Mouse (Mus musculus) megakaryocyte, embryonic 14.5 days (primary cell): ENCODE results near the gene Itpka. TPM values are rescaled to one million over a fixed set of nuclear protein-coding genes. Genes with fewer than 3 reads are reported as not detected.

Experiments used
- H3K27me3 ChIP-seq: replicated peaks from 2 replicates; pipeline ENCODE3; 2012; ENCODE audit warnings: inconsistent platforms
- H3K36me3 ChIP-seq: replicated peaks from 2 replicates; pipeline ENCODE3; 2012; ENCODE audit warnings: low read length, inconsistent platforms, mixed read lengths
- H3K4me1 ChIP-seq: 2 replicates; pipeline ENCODE4 v1.6.1; 2012; ENCODE audit warnings: inconsistent platforms
- H3K4me3 ChIP-seq: replicated peaks from 2 replicates; pipeline ENCODE3; 2012; ENCODE audit warnings: moderate library complexity, mild to moderate bottlenecking, inconsistent platforms
- H3K9me3 ChIP-seq: 2 replicates; pipeline ENCODE4 v1.6.1; 2012; ENCODE audit warnings: inconsistent platforms
- FLI1 ChIP-seq: IDR thresholded peaks from 2 replicates; pipeline ENCODE4 v1.6.1; 2012; ENCODE audit warnings: low read length, inconsistent platforms, mixed read lengths
- GATA1 ChIP-seq: IDR thresholded peaks from 3 replicates; pipeline ENCODE4 v1.6.1; 2012; ENCODE audit warnings: mixed read lengths, low read length, inconsistent platforms, borderline replicate concordance
- polyA plus RNA-seq: library from polyadenylated mRNA; stranded (reverse); fragments of >175 nt; gene quantifications from 2 replicates; pipeline ENCODE4 v1.2.3, GENCODE M21; 2012; ENCODE audit warnings: low replicate concordance; ENCODE audit not compliant: insufficient read depth

Itpka gene
- polyA plus RNA-seq, 1 experiment, result 0.04 TPM

GRCm38 (mm10) chr2:119749260-119749659 is 7.1 kb downstream of the Itpka start:
- Histone ChIP-seq H3K4me1 (peaks cover 9% of the 10 kb centered on the region), H3K9me3 (no peaks in the 10 kb centered on the region), H3K27me3 (peaks cover 78% of the 10 kb centered on the region), H3K4me3 (peak overlapping the region; percentile 24), H3K36me3 (no peaks in the 10 kb centered on the region)
- TF ChIP-seq FLI1 (no peak), GATA1 (no peak)

DNA sequence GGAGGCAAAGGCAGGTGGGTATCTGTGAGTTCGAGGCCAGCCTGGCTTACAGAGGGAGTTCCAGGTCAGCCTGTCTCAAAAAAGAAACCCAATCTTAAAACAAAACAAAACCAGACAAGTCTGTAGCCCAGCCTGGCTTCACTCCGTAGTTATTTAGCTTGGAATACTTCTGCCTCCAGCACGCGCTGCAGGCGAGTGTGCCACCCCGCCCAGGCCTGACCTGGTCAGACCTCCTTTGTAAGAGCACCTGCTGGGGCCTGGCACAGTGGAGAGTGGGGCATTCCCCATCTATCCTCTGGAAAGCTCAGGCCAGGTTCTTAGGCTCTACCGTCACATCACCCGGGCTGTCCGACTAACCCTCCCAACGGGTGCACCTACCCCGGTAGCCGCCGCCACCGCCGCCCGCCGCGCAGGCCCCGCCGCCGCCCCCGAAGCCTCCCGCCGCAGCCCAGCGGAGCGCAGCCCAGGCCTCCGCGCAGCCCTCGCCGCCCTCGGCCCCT is 15.5 kb downstream of the Itpka start:
- H3K9me3 ChIP-seq, result no peaks in the 10 kb centered on the region
- peaks cover 82% of the 10 kb centered on the region for H3K27me3 ChIP-seq
- peak overlapping the region; percentile 93 for H3K4me3 ChIP-seq
- no peak for TF ChIP-seq GATA1
- no peak for TF ChIP-seq FLI1
- H3K36me3 ChIP-seq, result peaks cover 4% of the 10 kb centered on the region
- H3K4me1 ChIP-seq, result peaks cover 35% of the 10 kb centered on the region

- H3K4me3 ChIP-seq, result peak overlapping the region; percentile 93
- TF ChIP-seq GATA1, result no peak
These were observed 16.1 kb downstream of the Itpka start for GRCm38 (mm10) chr2:119758101-119758843.

GRCm38 (mm10) chr2:119758844-119759835 is 17.0 kb downstream of the Itpka start:
- H3K27me3 ChIP-seq, result peaks cover 67% of the 10 kb centered on the region
- H3K4me3 ChIP-seq, result peak overlapping the region; percentile 93
- H3K36me3 ChIP-seq, result peaks cover 13% of the 10 kb centered on the region
- TF ChIP-seq FLI1 (no peak), GATA1 (no peak)
- H3K9me3 ChIP-seq, result no peaks in the 10 kb centered on the region
- peaks cover 35% of the 10 kb centered on the region for H3K4me1 ChIP-seq

More at GRCm38 (mm10) chr2:119758101-119758843, 16.1 kb downstream of the Itpka start:
- peaks cover 4% of the 10 kb centered on the region for H3K36me3 ChIP-seq
- H3K27me3 ChIP-seq, result peaks cover 76% of the 10 kb centered on the region
- H3K9me3 ChIP-seq, result no peaks in the 10 kb centered on the region
- peaks cover 35% of the 10 kb centered on the region for H3K4me1 ChIP-seq

DNA sequence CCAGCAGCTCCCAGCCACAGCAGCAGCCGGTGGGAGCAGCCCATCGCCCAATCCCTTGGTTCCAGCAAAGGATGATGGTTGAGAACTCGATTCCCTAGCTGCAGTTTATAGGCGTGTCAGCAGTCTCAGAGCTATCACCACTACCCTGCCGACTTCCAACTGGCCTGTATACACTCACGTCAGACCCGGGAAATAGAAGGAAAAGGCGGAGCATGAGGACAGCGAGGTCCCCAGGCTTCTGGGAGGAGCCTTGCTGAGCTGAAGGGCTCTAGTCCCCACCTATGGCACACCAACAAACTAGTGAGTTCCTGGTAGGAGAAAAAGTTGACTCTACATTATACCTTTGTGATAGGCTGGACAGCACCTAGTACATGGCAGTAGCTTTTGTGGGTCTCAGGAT is 18.1 kb downstream of the Itpka start, which contains the start of gene Ltk:
Gene Ltk, minus strand, starts transcription at position 181 of the 400 bp plus-strand sequence.
- peak within 1 kb of the TSS; percentile 93 for H3K4me3 ChIP-seq
- peaks cover 35% of the 10 kb centered on the region for H3K4me1 ChIP-seq
- TF ChIP-seq GATA1 (no peak), FLI1 (no peak)
- H3K9me3 ChIP-seq, result no peaks in the 10 kb centered on the region
- H3K27me3 ChIP-seq, result peaks cover 56% of the 10 kb centered on the region
- H3K36me3 ChIP-seq, result peaks cover 21% of the 10 kb centered on the region

DNA sequence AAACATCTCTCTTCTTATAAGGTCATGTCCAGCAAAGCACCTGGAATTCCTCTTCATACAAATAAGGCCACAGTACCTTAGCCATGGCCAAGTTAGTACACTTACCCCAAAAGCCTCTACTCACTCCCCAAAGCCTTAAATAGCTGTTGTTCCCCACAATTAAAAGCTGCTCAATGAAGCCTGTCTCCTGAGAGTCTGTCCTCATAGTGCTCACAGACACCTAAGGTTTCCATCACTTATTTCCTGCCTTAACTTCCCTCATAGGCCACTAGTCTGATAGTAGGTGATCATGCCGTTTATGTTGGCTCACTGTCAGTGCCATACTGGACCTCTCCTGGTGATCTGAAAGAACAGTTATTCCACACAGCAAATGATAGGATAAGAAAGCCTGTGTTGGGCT is 20.1 kb downstream of the Itpka start:
- TF ChIP-seq FLI1 (no peak), GATA1 (no peak)
- Histone ChIP-seq H3K27me3 (peaks cover 42% of the 10 kb centered on the region), H3K4me1 (peaks cover 35% of the 10 kb centered on the region), H3K4me3 (no peak overlapping the region), H3K36me3 (peaks cover 30% of the 10 kb centered on the region), H3K9me3 (no peaks in the 10 kb centered on the region)

- Histone ChIP-seq H3K36me3 (peaks cover 41% of the 10 kb centered on the region), H3K4me3 (no peak overlapping the region), H3K9me3 (no peaks in the 10 kb centered on the region), H3K4me1 (peaks cover 18% of the 10 kb centered on the region), H3K27me3 (peaks cover 26% of the 10 kb centered on the region)
- no peak for TF ChIP-seq FLI1
- no peak for TF ChIP-seq GATA1
These were observed 21.8 kb downstream of the Itpka start for GRCm38 (mm10) chr2:119763924-119764323.

GRCm38 (mm10) chr2:119767246-119767645 is 25.1 kb downstream of the Itpka start:
- peaks cover 74% of the 10 kb centered on the region for H3K36me3 ChIP-seq
- TF ChIP-seq FLI1 (no peak), GATA1 (no peak)

DNA sequence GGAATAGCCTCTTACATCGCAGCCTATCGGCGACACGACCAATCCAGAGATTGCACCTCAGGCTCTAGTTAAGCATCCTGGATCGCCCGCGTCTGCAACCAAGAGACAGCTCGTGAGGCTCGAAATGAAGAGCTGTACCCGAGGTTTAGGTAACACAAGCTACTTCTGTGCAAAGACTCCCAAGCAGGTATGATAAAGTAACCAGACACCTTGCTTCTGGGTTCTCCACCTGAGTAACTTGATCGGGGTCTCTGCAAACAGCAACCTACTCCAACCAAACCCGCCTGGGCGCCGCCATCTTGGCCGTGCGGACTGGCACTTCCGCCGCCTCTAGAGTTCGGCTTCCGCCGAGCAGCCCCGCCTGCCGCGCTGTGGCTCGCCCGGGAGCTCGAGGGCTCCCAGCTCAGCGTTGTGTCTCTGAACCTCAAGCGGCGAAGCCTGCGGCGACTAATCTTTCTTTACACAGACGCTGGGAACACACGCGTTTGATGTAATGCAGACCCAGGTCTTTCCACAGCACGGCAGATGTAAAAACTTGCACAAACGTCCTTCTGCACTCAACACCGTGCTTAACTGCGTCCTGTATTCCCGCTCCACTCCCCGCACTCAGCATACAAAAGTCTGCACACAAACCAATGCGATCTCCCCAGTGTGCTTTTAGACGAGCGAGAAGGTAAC is 45.2 kb downstream of the Itpka start, which contains the start of gene Rpap1:
Gene Rpap1, minus strand, starts transcription at position 332 of the 678 bp plus-strand sequence.
- no peaks in the 10 kb centered on the region for H3K9me3 ChIP-seq
- H3K36me3 ChIP-seq, result peaks cover 19% of the 10 kb centered on the region
- H3K27me3 ChIP-seq, result peaks cover 2% of the 10 kb centered on the region
- peak within 1 kb of the TSS; percentile 95 for H3K4me3 ChIP-seq
- peaks cover 14% of the 10 kb centered on the region; the same call in 1 of the 2 replicates for H3K4me1 ChIP-seq
- TF ChIP-seq GATA1 (no peak), FLI1 (no peak)

More at GRCm38 (mm10) chr2:119767246-119767645, 25.1 kb downstream of the Itpka start:
- Histone ChIP-seq H3K9me3 (no peaks in the 10 kb centered on the region), H3K4me3 (no peak overlapping the region), H3K4me1 (no peaks in the 10 kb centered on the region; the same call in 1 of the 2 replicates), H3K27me3 (no peaks in the 10 kb centered on the region)
